Mouse (Mus musculus): ENCODE results near the gene Tent4a. TPM values are rescaled to one million over a fixed set of nuclear protein-coding genes. Genes with fewer than 3 reads are reported as not detected.

The Tent4a gene
- polyA plus RNA-seq, 1 experiment from 2014 or later, result 2.3 TPM

GRCm38 (mm10) chr13:69459657-69460458 lies 74.6 kb downstream of the Tent4a start:
- Histone ChIP-seq H3K4me1 (replicated peaks; ENCODE audit: control insufficient read depth, insufficient read depth, low read length) (no peaks in the 10 kb centered on the region), H3K9me3 (ENCODE audit: control insufficient read depth) (no peaks in the 10 kb centered on the region), H3K9ac (ENCODE audit: low read depth, low read length) (no peak overlapping the region), H3K27ac (ENCODE audit: low read depth, low read length) (no peak overlapping the region), H3K4me2 (replicated peaks; ENCODE audit: low read depth) (no peak overlapping the region), H3K36me3 (ENCODE audit: control insufficient read depth, insufficient read depth) (no peaks in the 10 kb centered on the region), H3K27me3 (replicated peaks; ENCODE audit: control insufficient read depth, insufficient read depth, low read length) (no peaks in the 10 kb centered on the region), H3K4me3 (ENCODE audit: low read depth, low read length) (no peak overlapping the region)
- 11% methylated on average over 8 of the region's 8 CpGs for WGBS
- peak; percentile 92 for TF ChIP-seq CTCF (IDR thresholded peaks at IDR 0.05; ENCODE audit: low read depth)
- ATAC-seq, result no peak

GRCm38 (mm10) chr13:69458891-69459290 lies 75.5 kb downstream of the Tent4a start:
- Histone ChIP-seq H3K4me3 (ENCODE audit: low read depth, low read length) (no peak overlapping the region), H3K27me3 (replicated peaks; ENCODE audit: control insufficient read depth, insufficient read depth, low read length) (no peaks in the 10 kb centered on the region), H3K36me3 (ENCODE audit: control insufficient read depth, insufficient read depth) (no peaks in the 10 kb centered on the region), H3K4me2 (replicated peaks; ENCODE audit: low read depth) (no peak overlapping the region), H3K27ac (ENCODE audit: low read depth, low read length) (no peak overlapping the region), H3K9ac (ENCODE audit: low read depth, low read length) (no peak overlapping the region), H3K9me3 (ENCODE audit: control insufficient read depth) (no peaks in the 10 kb centered on the region), H3K4me1 (replicated peaks; ENCODE audit: control insufficient read depth, insufficient read depth, low read length) (no peaks in the 10 kb centered on the region)
- no peak for ATAC-seq
- TF ChIP-seq CTCF (IDR thresholded peaks at IDR 0.05; ENCODE audit: low read depth), result no peak
- WGBS, result 88% methylated on average over 2 of the region's 2 CpGs

GRCm38 (mm10) chr13:69458461-69458860 lies 76.0 kb downstream of the Tent4a start:
- Histone ChIP-seq H3K4me1 (replicated peaks; ENCODE audit: control insufficient read depth, insufficient read depth, low read length) (no peaks in the 10 kb centered on the region), H3K4me3 (ENCODE audit: low read depth, low read length) (no peak overlapping the region), H3K4me2 (replicated peaks; ENCODE audit: low read depth) (no peak overlapping the region), H3K9me3 (ENCODE audit: control insufficient read depth) (no peaks in the 10 kb centered on the region), H3K36me3 (ENCODE audit: control insufficient read depth, insufficient read depth) (no peaks in the 10 kb centered on the region), H3K9ac (ENCODE audit: low read depth, low read length) (no peak overlapping the region), H3K27me3 (replicated peaks; ENCODE audit: control insufficient read depth, insufficient read depth, low read length) (no peaks in the 10 kb centered on the region), H3K27ac (ENCODE audit: low read depth, low read length) (no peak overlapping the region)
- no peak for TF ChIP-seq CTCF (IDR thresholded peaks at IDR 0.05; ENCODE audit: low read depth)
- WGBS, result 88% methylated on average over 6 of the region's 6 CpGs
- ATAC-seq, result no peak

- Histone ChIP-seq H3K4me3 (ENCODE audit: low read depth, low read length) (no peak overlapping the region), H3K4me2 (replicated peaks; ENCODE audit: low read depth) (no peak overlapping the region), H3K4me1 (replicated peaks; ENCODE audit: control insufficient read depth, insufficient read depth, low read length) (no peaks in the 10 kb centered on the region), H3K27ac (ENCODE audit: low read depth, low read length) (no peak overlapping the region), H3K27me3 (replicated peaks; ENCODE audit: control insufficient read depth, insufficient read depth, low read length) (no peaks in the 10 kb centered on the region), H3K9ac (ENCODE audit: low read depth, low read length) (no peak overlapping the region), H3K36me3 (ENCODE audit: control insufficient read depth, insufficient read depth) (no peaks in the 10 kb centered on the region), H3K9me3 (ENCODE audit: control insufficient read depth) (no peaks in the 10 kb centered on the region)
- ATAC-seq, result no peak
- 63% methylated on average over 2 of the region's 2 CpGs for WGBS
- no peak for TF ChIP-seq CTCF (IDR thresholded peaks at IDR 0.05; ENCODE audit: low read depth)
Measured at GRCm38 (mm10) chr13:69457105-69457504, 77.3 kb downstream of the Tent4a start.

GRCm38 (mm10) chr13:69456641-69457040 lies 77.8 kb downstream of the Tent4a start:
- H3K9me3 ChIP-seq (ENCODE audit: control insufficient read depth), result no peaks in the 10 kb centered on the region
- no peaks in the 10 kb centered on the region for H3K36me3 ChIP-seq (ENCODE audit: control insufficient read depth, insufficient read depth)
- WGBS, result 77% methylated on average over 11 of the region's 11 CpGs
- H3K4me3 ChIP-seq (ENCODE audit: low read depth, low read length), result no peak overlapping the region
- no peak for ATAC-seq
- no peak overlapping the region for H3K9ac ChIP-seq (ENCODE audit: low read depth, low read length)
- no peak overlapping the region for H3K27ac ChIP-seq (ENCODE audit: low read depth, low read length)
- H3K27me3 ChIP-seq (replicated peaks; ENCODE audit: control insufficient read depth, insufficient read depth, low read length), result no peaks in the 10 kb centered on the region
- no peak overlapping the region for H3K4me2 ChIP-seq (replicated peaks; ENCODE audit: low read depth)
- H3K4me1 ChIP-seq (replicated peaks; ENCODE audit: control insufficient read depth, insufficient read depth, low read length), result no peaks in the 10 kb centered on the region
- TF ChIP-seq CTCF (IDR thresholded peaks at IDR 0.05; ENCODE audit: low read depth), result 0 out of 2 replicates have a peak, but pooled peaks have one; percentile 15

- H3K4me3 ChIP-seq (ENCODE audit: low read depth, low read length), result no peak overlapping the region
- H3K4me2 ChIP-seq (replicated peaks; ENCODE audit: low read depth), result no peak overlapping the region
- no peaks in the 10 kb centered on the region for H3K4me1 ChIP-seq (replicated peaks; ENCODE audit: control insufficient read depth, insufficient read depth, low read length)
- no peak for TF ChIP-seq CTCF (IDR thresholded peaks at IDR 0.05; ENCODE audit: low read depth)
- H3K36me3 ChIP-seq (ENCODE audit: control insufficient read depth, insufficient read depth), result no peaks in the 10 kb centered on the region
- 82% methylated on average over 14 of the region's 14 CpGs for WGBS
- no peak overlapping the region for H3K9ac ChIP-seq (ENCODE audit: low read depth, low read length)
- no peak for ATAC-seq
- no peak overlapping the region for H3K27ac ChIP-seq (ENCODE audit: low read depth, low read length)
- H3K27me3 ChIP-seq (replicated peaks; ENCODE audit: control insufficient read depth, insufficient read depth, low read length), result no peaks in the 10 kb centered on the region
- H3K9me3 ChIP-seq (ENCODE audit: control insufficient read depth), result no peaks in the 10 kb centered on the region
Measured at GRCm38 (mm10) chr13:69455476-69456175, 78.8 kb downstream of the Tent4a start.

Other genes starting within 250 kb of the Tent4a start
- 35.0 and 38.8 TPM in 2 replicates for gene Nsun2, start 871 bp downstream of the Tent4a start, polyA plus RNA-seq (2015; fragmentation: Nextera tagmentation; extraction: Ambion mirVana)
- 7.1 and 8.6 TPM in 2 replicates for gene Srd5a1, start 76.8 kb upstream of the Tent4a start, polyA plus RNA-seq (2015; fragmentation: Nextera tagmentation; extraction: Ambion mirVana)
- 0.10 and 0.16 TPM in 2 replicates for gene Ube2ql1, start 205.3 kb upstream of the Tent4a start, polyA plus RNA-seq (2015; fragmentation: Nextera tagmentation; extraction: Ambion mirVana)

Measured in intestine, postnatal 0 days (tissue).